Mouse (Mus musculus) G1E-ER4 (cell line): ENCODE measurements around the gene Lipe. TPM values are rescaled to one million over a fixed set of nuclear protein-coding genes. Genes with fewer than 3 reads are reported as not detected.

ENCODE experiments used
- GATA1 ChIP-seq: IDR thresholded peaks from one replicate; pipeline ENCODE4 v1.8.0; 2012; ENCODE audit warnings: low read length, inconsistent platforms
- polyA plus RNA-seq: library from polyadenylated mRNA; stranded (reverse); fragments of >175 nt; gene quantifications from 2 replicates; pipeline ENCODE4 v1.2.3, GENCODE M21; 2012

Lipe gene
- polyA plus RNA-seq, 1 experiment: 14.8 TPM

GRCm38 (mm10) chr7:25380392-25381283 is 17.9 kb downstream of the Lipe start:
- TF ChIP-seq GATA1: no peak

GRCm38 (mm10) chr7:25379551-25380351 is 18.8 kb downstream of the Lipe start:
- no peak for TF ChIP-seq GATA1

- no peak for TF ChIP-seq GATA1
These were observed 20.1 kb downstream of the Lipe start for GRCm38 (mm10) chr7:25378181-25379100.

GRCm38 (mm10) chr7:25377100-25377700 is 21.3 kb downstream of the Lipe start:
- no peak for TF ChIP-seq GATA1

GRCm38 (mm10) chr7:25376556-25376955 is 22.0 kb downstream of the Lipe start:
- TF ChIP-seq GATA1: no peak

- no peak for TF ChIP-seq GATA1
These were observed 26.1 kb downstream of the Lipe start for GRCm38 (mm10) chr7:25372441-25372840.

GRCm38 (mm10) chr7:25369058-25369749 is 29.3 kb downstream of the Lipe start, which contains the start of gene Cnfn:
Cnfn (minus strand) TSS chr7:25369724.
- no peak for TF ChIP-seq GATA1

- TF ChIP-seq GATA1: no peak
These were observed 30.2 kb downstream of the Lipe start for GRCm38 (mm10) chr7:25368333-25368732.

GRCm38 (mm10) chr7:25367632-25368293 is 30.7 kb downstream of the Lipe start:
- no peak for TF ChIP-seq GATA1

GRCm38 (mm10) chr7:25365937-25366625 is 32.4 kb downstream of the Lipe start:
- no peak for TF ChIP-seq GATA1

GRCm38 (mm10) chr7:25363632-25364031 is 34.9 kb downstream of the Lipe start:
- no peak for TF ChIP-seq GATA1

- TF ChIP-seq GATA1: no peak
These were observed 35.4 kb downstream of the Lipe start for GRCm38 (mm10) chr7:25363151-25363550.

- no peak for TF ChIP-seq GATA1
These were observed 39.7 kb downstream of the Lipe start for GRCm38 (mm10) chr7:25358721-25359206.
